Mouse (Mus musculus) lung, embryonic 15.5 days (tissue): ENCODE results near the gene Slc22a5. TPM values are rescaled to one million over a fixed set of nuclear protein-coding genes. Genes with fewer than 3 reads are reported as not detected.
"Not testable (repeated sequence)": the region's sequence is repeated elsewhere in the genome, so short reads cannot be mapped to it uniquely, and the experiment has no call there.

Experiments used
- ATAC-seq: fragments of 200-750 bp; cut with Nextera tagmentation; 2 replicates; pipeline ENCODE4 v1.8.0; 2017; ENCODE audit warnings: moderate number of reproducible peaks, borderline replicate concordance; ENCODE audit not compliant: low FRiP score, low TSS enrichment; ENCODE audit errors: extremely low read depth
- H3K27ac ChIP-seq: fragments of 300-500 bp; sonication (generic); 2 replicates; pipeline ENCODE4 v1.5.1; 2015; ENCODE audit warnings: moderate library complexity, mild to moderate bottlenecking, inconsistent platforms
- H3K27me3 ChIP-seq: fragments of 300-500 bp; sonication (generic); 2 replicates; pipeline ENCODE4 v1.6.1; 2015; ENCODE audit warnings: inconsistent platforms
- H3K36me3 ChIP-seq: fragments of 300-500 bp; sonication (generic); 2 replicates; pipeline ENCODE4 v1.6.1; 2015; ENCODE audit warnings: inconsistent platforms
- H3K4me1 ChIP-seq: fragments of 300-500 bp; sonication (generic); 2 replicates; pipeline ENCODE4 v1.6.1; 2015; ENCODE audit warnings: inconsistent platforms
- H3K4me2 ChIP-seq: fragments of 300-500 bp; sonication (generic); 2 replicates; pipeline ENCODE4 v1.6.1; 2015; ENCODE audit warnings: inconsistent platforms, mild to moderate bottlenecking, moderate library complexity
- H3K4me3 ChIP-seq: fragments of 300-500 bp; sonication (generic); 2 replicates; pipeline ENCODE4 v1.5.1; 2015; ENCODE audit warnings: mild to moderate bottlenecking, inconsistent platforms
- H3K9ac ChIP-seq: fragments of 300-500 bp; sonication (generic); 2 replicates; pipeline ENCODE4 v1.6.1; 2015; ENCODE audit warnings: inconsistent platforms
- H3K9me3 ChIP-seq: fragments of 300-500 bp; sonication (generic); 2 replicates; pipeline ENCODE4 v1.6.1; 2016; ENCODE audit warnings: inconsistent platforms
- WGBS: fragments of 180-500 bp; shearing (Covaris S2); methylation state at CpG from one replicate; pipeline ENCODE4 v1.1.7; 2015; 5-methylcytosine and 5-hydroxymethylcytosine counted together
- polyA plus RNA-seq: library from polyadenylated mRNA; unstranded; fragments of >200 nt; fragmentation: Nextera tagmentation; extraction: Ambion mirVana; gene quantifications from 2 replicates; pipeline ENCODE4 v1.2.1, GENCODE M21; 2015

The Slc22a5 gene
- 8.0 and 8.9 TPM in 2 replicates for polyA plus RNA-seq

DNA sequence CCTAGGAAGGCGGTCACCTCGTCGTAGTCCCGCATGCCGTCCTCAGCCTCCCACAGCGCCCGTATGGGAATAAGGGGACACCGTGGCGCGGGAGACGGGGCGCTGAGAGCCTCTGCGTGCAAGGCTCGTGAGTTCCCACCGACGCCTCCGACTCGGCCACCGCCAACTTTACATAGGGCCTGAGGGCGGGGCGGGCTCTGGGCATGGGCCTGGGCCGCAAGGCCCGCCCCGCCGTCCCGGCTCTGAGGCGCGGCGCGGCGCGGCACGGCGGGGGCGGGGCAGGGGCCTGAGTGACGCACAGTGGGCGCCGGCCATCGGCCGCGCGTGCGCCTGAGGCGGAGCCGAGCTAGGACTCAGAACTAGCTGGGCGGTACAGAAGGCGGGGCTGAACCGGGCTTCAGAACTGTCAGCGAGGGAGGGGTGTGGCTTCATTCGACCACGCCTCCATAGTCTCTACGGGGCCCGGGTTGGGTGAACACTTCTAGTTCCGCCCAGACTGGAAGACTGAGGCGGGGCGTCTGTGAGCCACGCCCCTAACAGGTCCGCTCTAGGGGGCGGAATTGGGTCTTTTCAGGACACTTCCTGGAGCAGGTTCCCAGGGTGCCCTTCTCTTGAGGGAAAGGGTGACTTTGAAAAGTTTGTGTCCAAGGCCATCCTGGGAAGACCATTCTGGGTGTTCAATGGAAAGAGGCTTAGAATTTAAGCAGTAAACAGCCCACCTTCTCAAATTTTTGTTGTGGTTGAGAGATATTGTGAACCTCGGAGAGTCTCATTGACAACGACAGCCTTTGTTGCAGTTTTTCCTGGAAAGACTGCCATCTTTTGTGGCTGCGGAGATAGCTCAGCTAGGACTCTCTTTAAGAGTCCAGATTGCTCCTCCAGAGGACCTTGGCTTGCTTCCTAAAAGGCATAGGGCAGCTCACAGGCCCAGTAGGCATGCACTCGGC lies at the start of gene Slc22a5:
Slc22a5 (minus strand) TSS at position 156 of the 947 bp plus-strand sequence.
- peak within 1 kb of the TSS; percentile 49 for H3K9ac ChIP-seq
- H3K27me3 ChIP-seq: no peaks in the 10 kb centered on the region
- peak within 1 kb of the TSS; percentile 64 for H3K27ac ChIP-seq
- ATAC-seq: peak; percentile 99
- peak within 1 kb of the TSS; percentile 56 for H3K4me3 ChIP-seq
- WGBS: 3% methylated on average over 63 of the region's 63 CpGs
- no peaks in the 10 kb centered on the region for H3K9me3 ChIP-seq
- H3K4me1 ChIP-seq: peaks cover 23% of the 10 kb centered on the region
- peak within 1 kb of the TSS; percentile 95 for H3K4me2 ChIP-seq
- H3K36me3 ChIP-seq: no peaks in the 10 kb centered on the region

DNA sequence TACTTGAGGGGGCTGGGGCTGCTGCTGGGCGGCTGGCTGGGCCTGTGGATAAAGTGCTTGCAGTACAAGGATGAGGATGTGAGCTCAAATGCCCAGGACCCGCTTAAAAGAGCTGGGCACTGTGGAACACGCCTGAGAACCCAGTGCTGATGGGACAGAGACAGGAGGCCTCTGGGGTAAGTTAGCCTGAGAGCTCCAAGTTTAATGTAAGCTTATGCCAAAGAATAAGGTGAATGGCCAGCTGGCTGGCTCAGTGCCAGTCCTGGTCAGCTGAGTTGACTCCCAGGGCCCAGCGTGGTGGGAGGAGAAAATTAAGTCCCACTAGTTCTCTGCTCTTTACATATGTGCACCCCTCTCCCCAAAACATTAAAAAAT lies 40.5 kb upstream of the Slc22a5 start:
- H3K27me3 ChIP-seq, H3K9me3 ChIP-seq, H3K27ac ChIP-seq, H3K4me3 ChIP-seq, H3K9ac ChIP-seq, H3K4me2 ChIP-seq, H3K4me1 ChIP-seq, H3K36me3 ChIP-seq: not testable (repeated sequence)
- ATAC-seq: peak; percentile 57; the same call in 1 of the 2 replicates
- WGBS: 53% methylated on average over 4 of the region's 4 CpGs

DNA sequence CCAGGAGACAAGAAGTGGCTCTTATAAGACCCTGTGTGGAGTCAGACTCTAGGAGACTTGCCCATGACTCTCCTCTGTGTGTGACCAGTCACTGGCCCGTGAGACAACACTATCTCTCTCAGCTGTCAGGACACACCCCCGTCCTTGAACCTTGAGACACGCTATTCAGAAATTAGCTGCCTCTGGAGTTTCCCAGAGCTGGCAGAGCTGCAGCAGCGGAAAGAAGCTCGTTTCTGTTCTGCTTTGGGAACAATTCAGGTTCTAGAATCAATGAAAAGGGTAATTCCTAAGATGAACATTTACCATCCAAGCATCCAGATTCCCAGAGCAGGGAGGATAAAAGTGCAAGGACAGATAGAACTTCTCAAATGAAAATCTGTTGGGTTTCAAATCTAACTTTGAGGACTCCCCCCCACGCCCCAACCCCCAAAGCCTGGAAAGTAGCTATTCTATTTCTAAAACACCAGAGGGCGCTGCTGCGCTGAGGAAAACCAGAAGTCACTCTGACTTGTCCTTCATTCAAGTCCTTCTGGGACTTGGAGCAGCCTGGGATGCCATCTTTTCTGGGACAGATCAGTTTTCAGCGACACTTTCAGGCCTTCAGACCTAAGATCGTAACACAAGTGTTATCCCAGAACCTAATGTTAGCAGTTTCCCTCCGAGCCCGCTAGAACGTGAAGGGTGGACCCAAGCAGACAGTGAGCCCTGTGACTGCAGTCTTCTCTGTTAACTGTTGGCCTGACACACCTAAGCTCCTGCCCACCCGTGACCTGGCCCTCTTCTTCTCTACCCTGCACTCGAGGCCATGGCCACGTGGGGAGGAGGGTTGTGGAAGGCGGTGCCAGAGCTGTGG lies 39.9 kb upstream of the Slc22a5 start:
- no peaks in the 10 kb centered on the region for H3K36me3 ChIP-seq
- no peak overlapping the region for H3K27ac ChIP-seq
- H3K4me3 ChIP-seq: no peak overlapping the region
- H3K27me3 ChIP-seq: no peaks in the 10 kb centered on the region
- H3K4me2 ChIP-seq: no peak overlapping the region
- H3K4me1 ChIP-seq: 0 out of 2 replicates have a peak, but pooled peaks cover 3% of the 10 kb centered on the region
- H3K9ac ChIP-seq: no peak overlapping the region
- no peak for ATAC-seq
- WGBS: 26% methylated on average over 17 of the region's 17 CpGs
- H3K9me3 ChIP-seq: no peaks in the 10 kb centered on the region; the same call in 1 of the 2 replicates

DNA sequence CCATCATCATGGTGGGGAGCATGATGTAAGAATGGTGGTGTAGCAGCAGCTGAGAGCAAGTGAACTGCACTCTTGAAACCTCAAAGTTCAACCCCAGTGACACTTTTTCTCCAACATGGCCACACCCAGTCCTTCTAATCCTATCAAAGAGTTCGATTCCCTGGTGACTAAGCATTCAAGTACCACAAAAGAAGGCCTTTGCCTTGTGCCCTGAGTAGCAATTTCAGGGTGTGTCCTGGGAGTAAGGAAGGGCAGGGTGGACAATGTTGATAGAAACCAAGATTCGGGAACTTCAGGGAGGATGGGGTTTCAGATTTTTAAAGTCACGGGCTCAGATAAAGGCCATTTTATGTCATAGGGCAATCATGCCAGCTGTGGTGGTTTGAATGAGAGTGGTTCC lies 38.3 kb upstream of the Slc22a5 start:
- Histone ChIP-seq H3K36me3 (no peaks in the 10 kb centered on the region), H3K9me3 (no peaks in the 10 kb centered on the region; the same call in 1 of the 2 replicates), H3K27ac (no peak overlapping the region), H3K4me1 (0 out of 2 replicates have a peak, but pooled peaks cover 3% of the 10 kb centered on the region), H3K4me2 (no peak overlapping the region), H3K4me3 (no peak overlapping the region), H3K27me3 (no peaks in the 10 kb centered on the region), H3K9ac (no peak overlapping the region)
- WGBS: 82% methylated on average over 3 of the region's 3 CpGs
- ATAC-seq: no peak

DNA sequence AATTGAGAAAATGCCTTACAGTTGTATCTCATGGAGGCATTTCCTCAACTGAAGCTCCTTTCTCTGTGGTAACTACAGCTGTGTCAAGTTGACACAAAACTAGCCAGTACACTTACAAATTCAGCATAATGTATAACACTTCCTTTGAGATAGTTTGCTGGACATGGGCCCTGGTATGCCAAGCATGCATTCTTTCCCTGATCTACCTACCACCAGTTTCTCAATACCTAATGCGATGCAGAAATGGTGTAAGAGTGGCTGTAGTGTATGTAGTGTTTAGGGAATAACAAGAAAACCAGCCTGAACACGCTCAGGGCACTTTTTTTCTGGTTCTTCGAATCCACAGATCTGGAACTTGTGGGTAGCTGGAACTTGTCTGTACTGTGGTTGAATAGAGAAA lies 37.1 kb upstream of the Slc22a5 start:
- no peaks in the 10 kb centered on the region for H3K36me3 ChIP-seq

DNA sequence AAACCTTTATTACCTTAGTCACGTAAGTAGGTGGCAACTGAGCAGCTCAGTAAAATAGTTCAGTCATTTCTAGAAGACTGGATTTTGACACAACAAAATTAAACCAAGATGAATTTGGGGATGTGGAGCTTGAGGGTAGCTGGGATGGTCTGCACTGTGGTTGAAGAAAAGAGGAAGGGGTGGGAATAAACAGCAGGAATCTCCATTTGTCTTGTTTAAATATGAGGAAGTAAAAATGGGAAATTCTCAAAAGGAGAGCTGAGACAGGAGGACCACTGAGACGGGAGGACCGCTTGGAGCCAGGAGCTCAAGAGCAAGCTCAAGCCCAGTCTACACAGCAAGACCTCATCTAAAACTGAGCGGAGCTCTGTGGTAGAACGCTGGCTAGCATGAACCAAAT lies 34.8 kb upstream of the Slc22a5 start:
- Histone ChIP-seq H3K27me3 (no peaks in the 10 kb centered on the region), H3K27ac (no peak overlapping the region), H3K4me2 (no peak overlapping the region), H3K36me3 (no peaks in the 10 kb centered on the region), H3K4me3 (no peak overlapping the region), H3K4me1 (no peaks in the 10 kb centered on the region), H3K9ac (no peak overlapping the region), H3K9me3 (no peaks in the 10 kb centered on the region; the same call in 1 of the 2 replicates)
- WGBS: 86% methylated on average over 5 of the region's 5 CpGs
- ATAC-seq: no peak

More for the DNA sequence above, 37.1 kb upstream of the Slc22a5 start:
- ATAC-seq: no peak
- Histone ChIP-seq H3K4me3 (no peak overlapping the region), H3K27ac (no peak overlapping the region), H3K4me1 (0 out of 2 replicates have a peak, but pooled peaks cover 3% of the 10 kb centered on the region), H3K9me3 (no peaks in the 10 kb centered on the region; the same call in 1 of the 2 replicates), H3K27me3 (no peaks in the 10 kb centered on the region), H3K4me2 (no peak overlapping the region), H3K9ac (no peak overlapping the region)
- WGBS: 69% methylated on average over 3 of the region's 3 CpGs

DNA sequence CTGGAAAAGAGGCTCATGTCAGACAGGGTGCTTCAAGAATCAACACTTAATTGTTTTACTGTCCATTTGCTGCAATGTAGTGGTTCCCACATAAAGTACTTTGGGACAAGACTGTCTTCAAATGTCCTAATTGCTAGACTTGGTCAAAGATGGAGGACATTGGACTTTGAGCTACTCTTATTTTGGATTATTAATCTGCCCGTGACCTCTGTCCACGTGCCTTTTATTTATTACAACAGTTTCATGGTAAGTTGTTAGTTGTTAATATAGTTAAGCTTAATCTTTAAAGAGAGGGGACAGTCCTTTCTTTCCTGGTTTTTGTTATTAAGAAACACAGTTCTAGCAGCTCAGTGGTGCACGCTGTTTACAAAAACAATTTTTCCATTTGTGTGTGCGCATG lies 27.4 kb upstream of the Slc22a5 start:
- WGBS: 94% methylated on average over 4 of the region's 4 CpGs

DNA sequence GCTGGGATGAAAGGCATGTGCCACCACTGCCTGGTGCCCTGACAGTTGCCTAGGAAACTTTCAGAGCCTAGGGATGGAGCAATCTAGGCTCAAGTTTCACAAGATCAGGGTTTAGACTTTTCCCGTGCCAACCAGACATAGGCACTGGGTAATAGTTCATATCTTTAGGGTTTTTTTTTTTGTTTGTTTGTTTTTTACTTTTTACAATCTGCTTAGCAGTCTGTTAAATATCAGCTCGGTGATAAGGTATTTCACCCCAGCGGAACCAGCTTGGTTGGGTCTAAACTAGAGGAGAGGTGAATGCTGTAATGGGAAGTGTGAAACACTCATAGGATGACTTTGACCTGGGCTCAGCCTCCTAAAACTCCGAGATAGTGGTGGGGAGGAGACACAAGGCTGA lies 19.6 kb upstream of the Slc22a5 start:
- H3K27me3 ChIP-seq: no peaks in the 10 kb centered on the region
- WGBS: 51% methylated on average over 4 of the region's 4 CpGs
- H3K36me3 ChIP-seq: no peaks in the 10 kb centered on the region
- H3K4me1 ChIP-seq: no peaks in the 10 kb centered on the region
- ATAC-seq: no peak
- no peak overlapping the region for H3K4me2 ChIP-seq
- H3K9ac ChIP-seq: no peak overlapping the region
- no peak overlapping the region for H3K27ac ChIP-seq
- no peak overlapping the region for H3K4me3 ChIP-seq
- H3K9me3 ChIP-seq: no peaks in the 10 kb centered on the region

More for the DNA sequence above, 27.4 kb upstream of the Slc22a5 start:
- H3K4me3 ChIP-seq: no peak overlapping the region
- H3K9ac ChIP-seq: no peak overlapping the region
- H3K4me1 ChIP-seq: no peaks in the 10 kb centered on the region
- no peak for ATAC-seq
- H3K4me2 ChIP-seq: no peak overlapping the region
- H3K36me3 ChIP-seq: no peaks in the 10 kb centered on the region
- H3K9me3 ChIP-seq: no peaks in the 10 kb centered on the region
- H3K27me3 ChIP-seq: no peaks in the 10 kb centered on the region
- H3K27ac ChIP-seq: no peak overlapping the region

DNA sequence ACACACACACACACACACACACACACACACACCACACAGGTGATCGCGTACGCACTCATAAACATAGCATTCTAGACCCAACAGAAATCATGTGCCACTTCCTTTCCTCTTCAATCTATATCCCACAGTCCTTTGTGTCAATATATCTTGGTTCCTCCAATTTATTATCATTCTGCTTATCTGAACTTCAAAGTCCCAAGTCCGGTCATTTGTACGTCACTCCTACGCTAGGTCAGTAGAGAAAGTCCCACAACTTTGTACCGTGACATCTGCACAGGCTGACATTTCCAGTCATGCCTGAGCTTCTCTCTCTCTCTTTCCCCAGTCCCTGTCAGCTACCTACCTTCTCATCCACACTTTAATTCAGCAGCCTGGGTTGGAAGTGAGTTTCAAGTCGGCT lies 17.2 kb upstream of the Slc22a5 start:
- H3K4me3 ChIP-seq: no peak overlapping the region
- H3K27me3 ChIP-seq: no peaks in the 10 kb centered on the region
- H3K9me3 ChIP-seq: no peaks in the 10 kb centered on the region
- 78% methylated on average over 8 of the region's 8 CpGs for WGBS
- H3K4me1 ChIP-seq: peaks cover 6% of the 10 kb centered on the region; the same call in 1 of the 2 replicates
- no peaks in the 10 kb centered on the region for H3K36me3 ChIP-seq
- no peak overlapping the region for H3K4me2 ChIP-seq
- ATAC-seq: no peak
- no peak overlapping the region for H3K27ac ChIP-seq
- H3K9ac ChIP-seq: no peak overlapping the region

DNA sequence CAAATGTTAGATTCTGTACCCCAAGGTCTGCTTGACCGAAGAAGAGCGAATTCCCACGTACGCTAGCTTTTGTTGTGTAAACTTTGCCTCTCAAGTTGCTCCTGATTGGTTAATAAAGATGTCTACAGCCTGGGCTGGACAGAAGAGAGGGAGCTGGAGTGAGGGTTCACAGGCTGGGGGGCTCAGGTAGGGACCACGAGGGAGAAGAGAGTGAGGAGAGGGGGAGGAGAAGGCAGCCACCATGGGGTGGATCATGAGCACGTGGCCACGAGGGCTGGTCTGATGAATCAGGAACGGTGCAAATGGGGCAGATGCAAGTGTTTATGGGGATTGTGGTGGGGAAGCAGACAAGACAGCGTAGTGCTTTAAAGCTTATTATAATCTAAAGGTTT lies 13.1 kb upstream of the Slc22a5 start:
- Histone ChIP-seq H3K9me3 (no peaks in the 10 kb centered on the region), H3K27ac (no peak overlapping the region), H3K4me3 (no peak overlapping the region), H3K4me1 (peaks cover 13% of the 10 kb centered on the region; the same call in 1 of the 2 replicates), H3K4me2 (no peak overlapping the region), H3K36me3 (no peaks in the 10 kb centered on the region), H3K9ac (no peak overlapping the region), H3K27me3 (no peaks in the 10 kb centered on the region)
- 53% methylated on average over 9 of the region's 9 CpGs for WGBS
- no peak for ATAC-seq

DNA sequence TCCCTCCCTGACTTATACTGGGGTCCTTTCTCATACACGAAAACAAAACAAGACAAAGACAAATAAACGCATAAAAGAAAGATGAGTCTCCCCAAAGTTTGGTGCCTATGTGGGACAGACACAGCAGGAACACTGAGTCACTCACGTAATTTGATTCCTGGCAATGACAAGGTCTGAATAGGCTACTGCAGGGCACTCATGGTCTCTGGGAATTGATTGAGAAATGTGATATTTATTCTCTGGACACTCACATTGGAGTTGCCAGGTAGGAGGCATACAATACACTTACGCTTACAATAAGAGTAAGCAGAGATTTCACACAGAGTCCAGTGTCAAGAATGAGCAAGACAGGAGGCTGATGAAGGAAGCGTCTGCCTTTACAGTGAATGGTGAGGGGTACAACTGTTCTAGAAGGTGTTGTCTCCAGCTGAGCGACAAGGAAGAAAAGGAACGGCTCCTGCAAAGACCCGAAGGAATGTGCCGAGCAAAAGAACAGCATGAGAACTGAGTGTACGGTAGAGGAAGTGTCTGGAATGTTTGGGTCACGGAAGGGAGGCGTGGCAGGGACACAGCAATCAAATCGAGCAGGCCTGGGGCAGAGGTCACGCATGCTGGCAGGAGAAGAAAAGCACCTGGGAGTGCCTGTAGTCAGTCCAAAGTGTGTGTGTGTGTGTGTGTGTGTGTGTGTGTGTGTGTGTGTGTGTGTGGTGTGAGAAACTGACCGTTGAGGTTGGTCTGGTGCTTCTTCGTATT lies 12.5 kb upstream of the Slc22a5 start:
- Histone ChIP-seq H3K27me3 (no peaks in the 10 kb centered on the region), H3K9ac (no peak overlapping the region), H3K9me3 (no peaks in the 10 kb centered on the region), H3K27ac (peak overlapping the region; percentile 42; the same call in 1 of the 2 replicates), H3K4me1 (peaks cover 13% of the 10 kb centered on the region; the same call in 1 of the 2 replicates), H3K4me3 (no peak overlapping the region), H3K4me2 (peak overlapping the region; percentile 16; the same call in 1 of the 2 replicates), H3K36me3 (no peaks in the 10 kb centered on the region)
- ATAC-seq: 0 out of 2 replicates have a peak, but pooled peaks have one; percentile 31
- WGBS: 22% methylated on average over 16 of the region's 16 CpGs
